Mouse (Mus musculus): Measurements from ENCODE around the gene Agpat3.

DNA sequence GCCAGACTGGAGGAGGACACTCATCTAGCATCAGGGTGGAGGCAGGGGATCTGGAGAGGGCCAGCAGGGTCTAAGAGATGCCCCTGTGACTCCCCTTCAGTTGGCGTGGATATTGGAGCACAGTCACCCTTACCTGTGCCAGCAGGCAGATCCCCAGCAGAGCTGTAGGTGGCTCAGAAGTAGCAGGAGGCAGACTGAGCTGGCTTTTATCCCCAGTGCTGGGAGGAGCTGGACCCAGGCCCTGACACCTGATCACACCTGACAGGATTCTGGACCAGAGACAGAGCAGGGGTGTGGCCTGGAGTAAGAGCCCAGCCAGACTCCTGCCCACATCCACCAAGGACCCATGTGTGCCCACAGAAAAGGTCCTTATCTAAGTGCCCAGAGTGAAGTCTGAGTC lies 31.8 kb downstream of the Agpat3 start:
- TF ChIP-seq CTCF (IDR thresholded peaks at IDR 0.05; ENCODE audit: extremely low read depth, insufficient read length, insufficient replicate concordance, low read depth, low read length) (no peak), POLR2A (IDR thresholded peaks at IDR 0.05; ENCODE audit: low read depth, low read length) (no peak)

All from small intestine, adult 2 months (tissue).